Mouse (Mus musculus) limb, embryonic 10.5 days (tissue): ENCODE results near the gene Wapl. TPM values are rescaled to one million over a fixed set of nuclear protein-coding genes. Genes with fewer than 3 reads are reported as not detected.

Experiments used
- DNase-seq: peaks from one replicate; pipeline ENCODE4 v3.0.0-alpha.2; 2017; ENCODE audit warnings: low spot score
- H3K27ac ChIP-seq: fragments of 300-500 bp; sonication (generic); 2 replicates; pipeline ENCODE4 v1.5.1; 2016; ENCODE audit warnings: mild to moderate bottlenecking
- H3K27me3 ChIP-seq: fragments of 300-500 bp; sonication (generic); 2 replicates; pipeline ENCODE4 v1.6.1; 2016; ENCODE audit warnings: low read depth, mild to moderate bottlenecking; ENCODE audit not compliant: poor library complexity, severe bottlenecking
- H3K36me3 ChIP-seq: fragments of 300-500 bp; sonication (generic); 2 replicates; pipeline ENCODE4 v1.6.1; 2016; ENCODE audit warnings: mild to moderate bottlenecking, moderate library complexity
- H3K4me1 ChIP-seq: fragments of 300-500 bp; sonication (generic); 2 replicates; pipeline ENCODE4 v1.6.1; 2016
- H3K4me3 ChIP-seq: fragments of 300-500 bp; sonication (generic); 2 replicates; pipeline ENCODE4 v1.5.1; 2016; ENCODE audit warnings: mild to moderate bottlenecking, moderate library complexity
- H3K9me3 ChIP-seq: fragments of 300-500 bp; sonication (generic); replicated peaks from 2 replicates; pipeline ENCODE4 v1.6.1; 2016; ENCODE audit warnings: mild to moderate bottlenecking
- WGBS: fragments of 180-500 bp; shearing (Covaris S2); methylation state at CpG from one replicate; pipeline ENCODE4 v1.1.7; 2016; 5-methylcytosine and 5-hydroxymethylcytosine counted together
- polyA plus RNA-seq: library from polyadenylated mRNA; unstranded; fragments of >200 nt; fragmentation: Nextera tagmentation; extraction: Ambion mirVana; gene quantifications from 2 replicates; pipeline ENCODE4 v1.2.1, GENCODE M21; 2016

Wapl gene
- polyA plus RNA-seq, result 23.2 and 28.2 TPM in 2 replicates

DNA sequence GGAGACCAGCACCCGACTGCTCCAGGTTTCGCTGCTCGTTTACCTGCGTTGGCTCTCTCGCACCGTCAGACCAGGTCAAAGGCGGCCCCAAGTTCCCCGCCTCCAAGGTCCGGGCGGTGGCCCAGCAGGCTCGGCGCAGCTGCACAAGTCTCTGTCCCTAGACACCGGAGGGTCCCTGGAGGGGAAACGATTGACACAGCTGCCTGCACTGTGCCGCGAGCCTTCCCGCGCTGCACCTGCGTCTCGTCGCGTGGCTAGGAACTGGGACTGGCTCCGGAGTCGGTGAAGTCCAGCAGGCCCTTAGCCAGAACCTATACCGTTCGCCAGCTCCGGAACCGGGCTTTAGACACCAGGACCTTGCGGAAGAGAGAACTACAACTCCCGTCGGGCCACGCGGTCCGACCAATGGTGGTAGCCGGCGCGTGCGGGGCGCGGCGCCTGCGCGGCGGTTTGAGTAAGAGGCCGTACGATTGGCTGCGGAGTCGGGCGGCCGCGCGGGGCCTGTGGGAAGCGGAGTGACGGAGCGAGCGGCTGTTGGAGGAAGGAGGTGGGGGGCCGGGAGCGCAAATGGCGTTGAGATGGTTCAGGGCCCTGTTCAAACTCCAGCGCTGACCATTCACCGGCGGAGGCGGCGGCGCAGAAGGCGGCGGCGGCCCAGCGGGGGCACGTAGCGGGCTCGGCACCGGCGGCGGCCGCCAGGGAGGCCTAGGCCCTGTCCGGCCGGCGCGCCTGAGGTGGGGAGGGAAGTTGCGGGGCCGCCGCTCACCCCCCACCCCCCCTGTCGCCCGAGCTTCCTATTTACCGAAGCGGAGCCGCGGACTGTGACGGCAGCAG, at the start of gene Wapl:
Gene Wapl, plus strand, starts transcription at position 534 of the 834 bp plus-strand sequence.
- peaks cover 20% of the 10 kb centered on the region for H3K4me1 ChIP-seq
- peaks cover 13% of the 10 kb centered on the region for H3K36me3 ChIP-seq
- H3K9me3 ChIP-seq, result no peaks in the 10 kb centered on the region
- H3K4me3 ChIP-seq, result peak within 1 kb of the TSS; percentile 87
- WGBS, result under 1% methylated on average over 90 of the region's 90 CpGs
- no peaks in the 10 kb centered on the region for H3K27me3 ChIP-seq
- H3K27ac ChIP-seq, result peak within 1 kb of the TSS; percentile 95
- peak; percentile 96 for DNase-seq

- Histone ChIP-seq H3K4me3 (no peak overlapping the region), H3K27ac (no peak overlapping the region), H3K36me3 (no peaks in the 10 kb centered on the region), H3K27me3 (no peaks in the 10 kb centered on the region), H3K9me3 (no peaks in the 10 kb centered on the region), H3K4me1 (no peaks in the 10 kb centered on the region)
- 92% methylated on average over 7 of the region's 7 CpGs for WGBS
- DNase-seq, result no peak
These were observed 46.9 kb upstream of the Wapl start for GRCm38 (mm10) chr14:34626824-34627223.

DNA sequence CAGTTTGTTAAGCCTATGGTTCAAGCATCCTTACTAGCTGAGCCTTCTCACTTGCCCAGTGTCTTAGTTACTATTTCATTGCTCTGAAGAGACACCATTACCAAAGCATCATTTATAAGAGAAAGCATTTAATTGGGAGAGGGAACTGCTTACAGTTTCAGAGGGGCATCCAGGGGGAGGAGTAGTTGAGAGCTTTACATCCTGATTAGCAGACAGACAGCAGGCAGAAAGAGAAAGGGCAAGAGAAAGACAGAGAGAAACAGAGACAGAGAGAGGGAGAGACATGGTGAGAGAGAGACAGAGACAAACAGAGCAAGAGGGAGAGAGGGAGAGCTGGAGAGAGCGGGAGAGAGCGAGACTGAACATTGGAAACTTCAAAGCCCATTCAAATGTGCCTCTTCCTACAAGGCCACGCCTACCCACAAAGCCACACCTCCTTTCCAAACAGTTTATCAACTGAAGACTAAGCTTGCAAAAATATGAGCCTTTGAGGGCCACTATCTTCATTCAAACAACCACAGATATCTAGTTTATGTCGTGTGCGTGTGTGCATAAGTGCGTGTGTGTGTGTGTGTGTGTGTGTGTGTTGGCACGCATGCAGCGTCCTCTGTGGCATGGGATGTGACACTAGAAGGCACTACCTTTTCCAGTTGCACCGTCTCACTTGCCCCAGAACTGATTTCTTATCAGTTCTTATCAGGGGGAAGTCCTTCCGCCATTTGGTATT, 40.8 kb upstream of the Wapl start:
- H3K36me3 ChIP-seq, result no peaks in the 10 kb centered on the region
- H3K27ac ChIP-seq, result no peak overlapping the region
- no peaks in the 10 kb centered on the region for H3K27me3 ChIP-seq
- no peaks in the 10 kb centered on the region for H3K4me1 ChIP-seq
- no peak overlapping the region for H3K4me3 ChIP-seq
- no peaks in the 10 kb centered on the region for H3K9me3 ChIP-seq
- no peak for DNase-seq
- WGBS, result 77% methylated on average over 10 of the region's 10 CpGs

DNA sequence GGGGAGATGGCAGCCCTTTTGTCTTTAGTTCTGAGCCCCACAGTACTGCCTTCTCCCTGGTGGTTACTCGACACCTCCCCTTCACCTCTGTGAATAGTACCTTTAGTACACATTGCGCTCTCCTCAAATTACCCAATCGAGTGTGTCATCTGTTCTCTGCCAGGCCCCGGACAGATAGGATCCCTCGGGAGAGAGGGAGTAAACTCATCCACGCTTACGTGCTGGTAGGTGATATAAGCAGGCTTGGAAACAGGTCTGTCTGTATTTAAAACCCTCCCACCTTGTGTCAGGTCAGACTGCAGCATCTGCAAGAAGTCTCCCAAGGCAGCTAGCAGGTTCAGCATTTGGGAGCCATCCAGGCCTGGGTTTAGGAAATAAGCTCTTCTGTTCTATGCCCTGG, 38.5 kb upstream of the Wapl start:
- no peak overlapping the region for H3K27ac ChIP-seq
- no peaks in the 10 kb centered on the region for H3K36me3 ChIP-seq
- WGBS, result 40% methylated on average over 7 of the region's 7 CpGs
- H3K4me1 ChIP-seq, result no peaks in the 10 kb centered on the region
- DNase-seq, result no peak
- H3K27me3 ChIP-seq, result no peaks in the 10 kb centered on the region
- no peak overlapping the region for H3K4me3 ChIP-seq
- H3K9me3 ChIP-seq, result no peaks in the 10 kb centered on the region

- Histone ChIP-seq H3K9me3 (no peaks in the 10 kb centered on the region), H3K27me3 (no peaks in the 10 kb centered on the region), H3K4me3 (no peak overlapping the region), H3K27ac (no peak overlapping the region), H3K36me3 (no peaks in the 10 kb centered on the region), H3K4me1 (no peaks in the 10 kb centered on the region)
- 88% methylated on average over 6 of the region's 6 CpGs for WGBS
- no peak for DNase-seq
These were observed 38.0 kb upstream of the Wapl start for GRCm38 (mm10) chr14:34635721-34636120.

GRCm38 (mm10) chr14:34644140-34644539, 29.6 kb upstream of the Wapl start:
- H3K27me3 ChIP-seq, result no peaks in the 10 kb centered on the region
- H3K4me3 ChIP-seq, result no peak overlapping the region
- H3K27ac ChIP-seq, result no peak overlapping the region
- no peaks in the 10 kb centered on the region for H3K36me3 ChIP-seq
- H3K9me3 ChIP-seq, result no peaks in the 10 kb centered on the region
- 62% methylated on average over 7 of the region's 7 CpGs for WGBS
- H3K4me1 ChIP-seq, result no peaks in the 10 kb centered on the region
- no peak for DNase-seq

- WGBS, result 95% methylated on average over 8 of the region's 8 CpGs
- H3K27me3 ChIP-seq, result no peaks in the 10 kb centered on the region
- H3K9me3 ChIP-seq, result no peaks in the 10 kb centered on the region
- no peak for DNase-seq
- no peak overlapping the region for H3K4me3 ChIP-seq
- H3K4me1 ChIP-seq, result no peaks in the 10 kb centered on the region
- no peak overlapping the region for H3K27ac ChIP-seq
- H3K36me3 ChIP-seq, result no peaks in the 10 kb centered on the region
These were observed 25.8 kb upstream of the Wapl start for GRCm38 (mm10) chr14:34647870-34648475.

GRCm38 (mm10) chr14:34657131-34657530, 16.6 kb upstream of the Wapl start:
- Histone ChIP-seq H3K9me3 (no peaks in the 10 kb centered on the region), H3K36me3 (no peaks in the 10 kb centered on the region), H3K4me1 (peaks cover 12% of the 10 kb centered on the region), H3K27me3 (peaks cover 33% of the 10 kb centered on the region), H3K4me3 (no peak overlapping the region), H3K27ac (no peak overlapping the region)
- DNase-seq, result no peak
- WGBS, result 96% methylated on average over 5 of the region's 5 CpGs

DNA sequence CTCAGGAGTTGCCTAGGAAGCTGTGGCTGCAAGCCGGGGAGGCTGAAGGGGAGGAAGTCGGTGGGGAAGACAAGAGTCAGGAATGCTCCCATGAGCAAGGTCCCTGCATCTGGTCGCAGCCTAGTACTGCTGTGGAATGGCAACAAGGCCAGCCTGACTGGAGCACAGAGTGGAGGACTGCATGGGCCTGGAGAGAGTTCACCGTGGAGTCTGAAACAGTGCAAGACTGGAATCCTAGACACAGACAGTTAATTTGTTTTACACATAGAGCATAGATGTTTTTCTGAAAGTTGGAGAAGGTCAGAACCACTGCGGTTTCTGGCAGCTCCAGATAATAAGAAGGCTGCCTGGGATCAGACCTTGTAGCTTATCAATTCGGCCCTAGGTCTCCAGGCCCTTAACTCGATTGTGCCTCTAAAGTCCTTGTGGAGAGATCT, 13.4 kb upstream of the Wapl start:
- H3K27ac ChIP-seq, result no peak overlapping the region
- H3K9me3 ChIP-seq, result no peaks in the 10 kb centered on the region
- H3K4me1 ChIP-seq, result peaks cover 14% of the 10 kb centered on the region
- H3K36me3 ChIP-seq, result no peaks in the 10 kb centered on the region
- no peak overlapping the region for H3K4me3 ChIP-seq
- DNase-seq, result no peak
- 40% methylated on average over 7 of the region's 7 CpGs for WGBS
- H3K27me3 ChIP-seq, result peaks cover 54% of the 10 kb centered on the region

GRCm38 (mm10) chr14:34660788-34661591, 12.7 kb upstream of the Wapl start:
- no peaks in the 10 kb centered on the region for H3K36me3 ChIP-seq
- no peaks in the 10 kb centered on the region for H3K9me3 ChIP-seq
- peak overlapping the region; percentile 61 for H3K27ac ChIP-seq
- peaks cover 54% of the 10 kb centered on the region for H3K27me3 ChIP-seq
- DNase-seq, result peak; percentile 58
- peak overlapping the region; percentile 59 for H3K4me3 ChIP-seq
- 8% methylated on average over 22 of the region's 22 CpGs for WGBS
- H3K4me1 ChIP-seq, result peaks cover 14% of the 10 kb centered on the region

DNA sequence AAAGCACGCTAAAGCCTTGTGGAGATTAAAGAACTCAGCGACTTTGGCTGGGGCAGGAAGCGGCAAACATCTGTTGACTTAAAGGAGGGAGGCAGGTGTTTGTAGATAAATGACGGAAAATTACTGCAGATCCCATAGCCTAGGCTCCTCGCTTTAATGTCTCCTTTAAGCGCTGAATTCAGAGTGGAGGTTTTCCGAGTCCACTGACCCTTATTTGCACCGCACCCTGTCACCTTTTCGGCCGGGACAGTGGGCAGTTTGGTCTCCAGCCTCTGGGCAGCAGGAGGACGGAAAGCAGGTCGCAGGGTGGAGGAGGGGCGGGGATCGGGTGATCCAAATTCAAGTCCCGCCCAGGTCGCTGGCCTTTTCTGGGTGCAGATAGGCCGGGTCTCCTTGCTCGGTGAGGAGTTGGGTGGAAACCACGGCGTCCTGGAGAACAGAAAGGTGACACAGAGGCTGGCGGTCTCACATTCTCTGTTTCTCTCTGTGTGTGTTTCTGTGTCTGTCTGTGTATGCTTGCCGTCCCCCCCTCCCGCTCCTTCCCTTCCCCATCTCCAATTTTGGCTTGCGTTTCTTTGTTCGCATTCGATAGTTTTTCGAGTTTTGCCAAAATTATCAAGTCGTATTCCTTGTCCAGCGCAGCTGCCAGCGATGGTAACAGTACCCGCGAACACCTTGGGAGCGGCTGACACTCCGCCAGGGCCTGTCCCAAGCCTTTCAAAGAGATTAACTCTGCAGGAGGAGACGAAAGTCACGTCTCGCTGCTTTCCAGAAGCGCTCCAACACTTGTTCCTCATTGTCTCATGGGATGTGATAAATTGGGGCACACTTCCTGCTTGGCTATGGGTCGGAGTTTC, 11.9 kb upstream of the Wapl start:
- DNase-seq, result peak; percentile 66
- peaks cover 14% of the 10 kb centered on the region for H3K4me1 ChIP-seq
- no peaks in the 10 kb centered on the region for H3K36me3 ChIP-seq
- no peaks in the 10 kb centered on the region for H3K9me3 ChIP-seq
- peak overlapping the region; percentile 61 for H3K27ac ChIP-seq
- peak overlapping the region; percentile 59 for H3K4me3 ChIP-seq
- WGBS, result under 1% methylated on average over 39 of the region's 39 CpGs
- peaks cover 54% of the 10 kb centered on the region for H3K27me3 ChIP-seq

GRCm38 (mm10) chr14:34662478-34662826, 11.3 kb upstream of the Wapl start:
- Histone ChIP-seq H3K4me1 (peaks cover 14% of the 10 kb centered on the region), H3K27me3 (peaks cover 54% of the 10 kb centered on the region), H3K36me3 (no peaks in the 10 kb centered on the region), H3K9me3 (no peaks in the 10 kb centered on the region), H3K4me3 (peak overlapping the region; percentile 59), H3K27ac (peak overlapping the region; percentile 58; the same call in 1 of the 2 replicates)
- WGBS, result 16% methylated on average over 4 of the region's 4 CpGs
- DNase-seq, result no peak
